Mouse (Mus musculus) heart, adult 2 months (tissue): ENCODE results near the gene Olfr1427. TPM values are rescaled to one million over a fixed set of nuclear protein-coding genes. Genes with fewer than 3 reads are reported as not detected.
"Not testable (repeated sequence)": the region's sequence is repeated elsewhere in the genome, so short reads cannot be mapped to it uniquely, and the experiment has no call there.

ENCODE experiments used
- DNase-seq, 2 experiments: peaks; one replicate each; pipeline ENCODE4 v3.0.0; 2021
- H3K27ac ChIP-seq: fragments of 200-600 bp; 2 replicates; pipeline ENCODE4 v1.8.1; 2022
- H3K27me3 ChIP-seq: fragments of 200-500 bp; 2 replicates; pipeline ENCODE4 v1.6.1; 2012; ENCODE audit warnings: mild to moderate bottlenecking, low read length, inconsistent platforms, mixed read lengths; ENCODE audit not compliant: control insufficient read depth, insufficient read depth
- H3K36me3 ChIP-seq: fragments of 200-500 bp; 2 replicates; pipeline ENCODE4 v1.6.1; 2012; ENCODE audit warnings: low read length, inconsistent platforms; ENCODE audit not compliant: control insufficient read depth, insufficient read depth
- H3K4me1 ChIP-seq: fragments of 200-500 bp; 2 replicates; pipeline ENCODE4 v1.6.1; 2011; ENCODE audit warnings: low read length; ENCODE audit not compliant: control insufficient read depth, insufficient read depth
- H3K4me3 ChIP-seq: fragments of 200-600 bp; 2 replicates; pipeline ENCODE4 v1.8.1; 2022
- H3K79me2 ChIP-seq: fragments of 200-500 bp; replicated peaks from 2 replicates; pipeline ENCODE4 v1.6.1; 2012; ENCODE audit warnings: mild to moderate bottlenecking, inconsistent platforms, low read length, moderate library complexity, mixed read lengths; ENCODE audit not compliant: control insufficient read depth, insufficient read depth
- H3K9ac ChIP-seq: fragments of 200-500 bp; 2 replicates; pipeline ENCODE4 v1.6.1; 2012; ENCODE audit warnings: low read depth, mild to moderate bottlenecking, control low read depth, inconsistent platforms, low read length, mixed read lengths
- CTCF ChIP-seq: fragments of 200-600 bp; IDR thresholded peaks from 2 replicates; pipeline ENCODE4 v1.8.1; 2022; ENCODE audit warnings: antibody characterized with exemption, mild to moderate bottlenecking, moderate library complexity
- EP300 ChIP-seq: fragments of 200-500 bp; IDR thresholded peaks from 2 replicates; pipeline ENCODE4 v1.6.1; 2011; ENCODE audit warnings: low read depth, low read length, control low read depth; ENCODE audit not compliant: insufficient read depth
- POLR2A ChIP-seq: fragments of 200-500 bp; IDR thresholded peaks from 2 replicates; pipeline ENCODE4 v1.6.1; 2011; ENCODE audit warnings: mild to moderate bottlenecking, low read depth, low read length, control low read depth; ENCODE audit not compliant: insufficient read depth
- WGBS: fragments of 180-500 bp; shearing (Covaris S2); methylation state at CpG from one replicate; pipeline ENCODE4 v1.1.7; 2018; 5-methylcytosine and 5-hydroxymethylcytosine counted together
- intact Hi-C: fragments of 180-260 bp; cut with DNase I; formaldehyde crosslinking; loops from one replicate; pipeline ENCODE4 v1.15.1; 2025
- polyA plus RNA-seq: library from polyadenylated mRNA; depleted of rRNA; stranded (reverse); fragments of >200 nt; gene quantifications from 2 replicates; pipeline ENCODE4 v1.2.3, GENCODE M21; 2012
- total RNA-seq, 2 experiments: library from RNA; stranded (reverse); gene quantifications; 2 replicates each; pipeline ENCODE4 v1.2.3; 2021

Olfr1427 gene
- total and polyA plus RNA-seq, 3 experiments: not detected

GRCm38 (mm10) chr19:12115797-12116196, 12.7 kb upstream of the Olfr1427 start, which contains the start of gene Olfr1428:
TSS of gene Olfr1428 (minus strand) at chr19:12115897.
- no peaks in the 10 kb centered on the region for H3K79me2 ChIP-seq
- intact Hi-C loops: no loop called here

GRCm38 (mm10) chr19:12113807-12114206, 10.7 kb upstream of the Olfr1427 start:
- Histone ChIP-seq H3K36me3 (no peaks in the 10 kb centered on the region), H3K4me1 (no peaks in the 10 kb centered on the region), H3K79me2 (no peaks in the 10 kb centered on the region), H3K27ac (no peak overlapping the region), H3K9ac (no peak overlapping the region), H3K4me3 (no peak overlapping the region), H3K27me3 (no peaks in the 10 kb centered on the region)
- intact Hi-C loops: no loop called here
- DNase-seq: no peak
- TF ChIP-seq CTCF (no peak), POLR2A (no peak), EP300 (no peak)
- 46% methylated on average over 1 of the region's 1 CpGs for WGBS

More at GRCm38 (mm10) chr19:12115797-12116196, 12.7 kb upstream of the Olfr1427 start, which contains the start of gene Olfr1428:
- TF ChIP-seq CTCF (no peak), EP300 (no peak), POLR2A (no peak)
- DNase-seq: no peak
- Histone ChIP-seq H3K36me3 (no peaks in the 10 kb centered on the region), H3K9ac (no peak within 1 kb of the TSS), H3K27me3 (no peaks in the 10 kb centered on the region), H3K4me1 (no peaks in the 10 kb centered on the region), H3K4me3 (no peak within 1 kb of the TSS), H3K27ac (no peak within 1 kb of the TSS)
- 43% methylated on average over 1 of the region's 1 CpGs for WGBS

GRCm38 (mm10) chr19:12104541-12104940, 1.4 kb upstream of the Olfr1427 start:
- Histone ChIP-seq H3K4me1 (no peaks in the 10 kb centered on the region), H3K36me3 (no peaks in the 10 kb centered on the region), H3K27me3 (no peaks in the 10 kb centered on the region), H3K4me3 (no peak overlapping the region), H3K9ac (no peak overlapping the region), H3K79me2 (no peaks in the 10 kb centered on the region), H3K27ac (no peak overlapping the region)
- WGBS: 40% methylated on average over 1 of the region's 1 CpGs
- no peak for DNase-seq
- TF ChIP-seq EP300 (no peak), POLR2A (no peak), CTCF (no peak)
- intact Hi-C loops: no loop called here

GRCm38 (mm10) chr19:12091913-12092312, 11.2 kb downstream of the Olfr1427 start, which contains the start of gene Olfr1426:
TSS of gene Olfr1426 (minus strand) at chr19:12092013.
- H3K9ac ChIP-seq: no peak within 1 kb of the TSS
- no peak for DNase-seq
- H3K79me2 ChIP-seq: no peaks in the 10 kb centered on the region
- H3K27me3 ChIP-seq: no peaks in the 10 kb centered on the region
- H3K36me3 ChIP-seq: no peaks in the 10 kb centered on the region
- TF ChIP-seq EP300 (no peak), POLR2A (no peak), CTCF (no peak)
- no peak within 1 kb of the TSS for H3K4me3 ChIP-seq
- H3K27ac ChIP-seq: no peak within 1 kb of the TSS
- intact Hi-C loops: no loop called here
- 59% methylated on average over 1 of the region's 1 CpGs for WGBS
- no peaks in the 10 kb centered on the region for H3K4me1 ChIP-seq

GRCm38 (mm10) chr19:12077631-12078030, 25.5 kb downstream of the Olfr1427 start, which contains the start of gene Olfr1425:
TSS of gene Olfr1425 (minus strand) at chr19:12077731.
- H3K4me1 ChIP-seq, H3K27me3 ChIP-seq, H3K9ac ChIP-seq, H3K79me2 ChIP-seq, H3K27ac ChIP-seq, DNase-seq, H3K4me3 ChIP-seq, intact Hi-C loops, H3K36me3 ChIP-seq: not testable (repeated sequence)
- 78% methylated on average over 4 of the region's 4 CpGs for WGBS

GRCm38 (mm10) chr19:12069546-12069945, 33.6 kb downstream of the Olfr1427 start:
- H3K4me1 ChIP-seq, H3K4me3 ChIP-seq, H3K27me3 ChIP-seq, intact Hi-C loops, DNase-seq, H3K27ac ChIP-seq, H3K79me2 ChIP-seq, H3K36me3 ChIP-seq, H3K9ac ChIP-seq: not testable (repeated sequence)
- WGBS: 55% methylated on average over 1 of the region's 1 CpGs

GRCm38 (mm10) chr19:12067806-12068205, 35.3 kb downstream of the Olfr1427 start:
- H3K27me3 ChIP-seq, H3K27ac ChIP-seq, intact Hi-C loops, H3K4me3 ChIP-seq, H3K4me1 ChIP-seq, H3K9ac ChIP-seq, H3K36me3 ChIP-seq, H3K79me2 ChIP-seq, DNase-seq: not testable (repeated sequence)
- WGBS: 47% methylated on average over 1 of the region's 1 CpGs

- WGBS: 89% methylated on average over 1 of the region's 1 CpGs
- H3K4me3 ChIP-seq, H3K9ac ChIP-seq, H3K4me1 ChIP-seq, H3K27ac ChIP-seq, H3K27me3 ChIP-seq, DNase-seq, H3K36me3 ChIP-seq, H3K79me2 ChIP-seq, intact Hi-C loops: not testable (repeated sequence)
These were observed 40.6 kb downstream of the Olfr1427 start, which contains the start of gene Olfr1424 for GRCm38 (mm10) chr19:12062582-12062981. TSS of gene Olfr1424 (minus strand) at chr19:12062682.
